Mouse (Mus musculus) midbrain, embryonic 15.5 days (tissue): ENCODE results near the gene Prss32. TPM values are rescaled to one million over a fixed set of nuclear protein-coding genes. Genes with fewer than 3 reads are reported as not detected.

Experiments used
- ATAC-seq: fragments of 200-750 bp; cut with Nextera tagmentation; replicated peaks from 2 replicates; pipeline ENCODE4 v1.8.0; 2017; ENCODE audit warnings: moderate TSS enrichment
- H3K27ac ChIP-seq: fragments of 300-500 bp; sonication (generic); 2 replicates; pipeline ENCODE4 v1.5.1; 2015; ENCODE audit warnings: mild to moderate bottlenecking, inconsistent platforms
- H3K27me3 ChIP-seq: fragments of 300-500 bp; sonication (generic); replicated peaks from 2 replicates; pipeline ENCODE4 v1.6.1; 2015; ENCODE audit warnings: inconsistent platforms
- H3K36me3 ChIP-seq: fragments of 300-500 bp; sonication (generic); replicated peaks from 2 replicates; pipeline ENCODE4 v1.6.1; 2015; ENCODE audit warnings: inconsistent platforms
- H3K4me1 ChIP-seq: fragments of 300-500 bp; sonication (generic); 2 replicates; pipeline ENCODE4 v1.6.1; 2015; ENCODE audit warnings: inconsistent platforms
- H3K4me2 ChIP-seq: fragments of 300-500 bp; sonication (generic); 2 replicates; pipeline ENCODE4 v1.6.1; 2015; ENCODE audit warnings: inconsistent platforms, mild to moderate bottlenecking, moderate library complexity
- H3K4me3 ChIP-seq: fragments of 300-500 bp; sonication (generic); 2 replicates; pipeline ENCODE4 v1.5.1; 2015; ENCODE audit warnings: mild to moderate bottlenecking, inconsistent platforms
- H3K9ac ChIP-seq: fragments of 300-500 bp; sonication (generic); 2 replicates; pipeline ENCODE4 v1.6.1; 2015; ENCODE audit warnings: mild to moderate bottlenecking, inconsistent platforms
- H3K9me3 ChIP-seq: fragments of 300-500 bp; sonication (generic); 2 replicates; pipeline ENCODE4 v1.6.1; 2016; ENCODE audit warnings: inconsistent platforms
- WGBS: fragments of 180-500 bp; shearing (Covaris S2); methylation state at CpG from one replicate; pipeline ENCODE4 v1.1.7; 2015; ENCODE audit warnings: mixed read lengths; 5-methylcytosine and 5-hydroxymethylcytosine counted together
- polyA plus RNA-seq: library from polyadenylated mRNA; unstranded; fragments of >200 nt; fragmentation: Nextera tagmentation; extraction: Ambion mirVana; gene quantifications from 2 replicates; pipeline ENCODE4 v1.2.1, GENCODE M21; 2015

Gene Prss32
- polyA plus RNA-seq, 1 experiment from 2014 or later: not detected

DNA sequence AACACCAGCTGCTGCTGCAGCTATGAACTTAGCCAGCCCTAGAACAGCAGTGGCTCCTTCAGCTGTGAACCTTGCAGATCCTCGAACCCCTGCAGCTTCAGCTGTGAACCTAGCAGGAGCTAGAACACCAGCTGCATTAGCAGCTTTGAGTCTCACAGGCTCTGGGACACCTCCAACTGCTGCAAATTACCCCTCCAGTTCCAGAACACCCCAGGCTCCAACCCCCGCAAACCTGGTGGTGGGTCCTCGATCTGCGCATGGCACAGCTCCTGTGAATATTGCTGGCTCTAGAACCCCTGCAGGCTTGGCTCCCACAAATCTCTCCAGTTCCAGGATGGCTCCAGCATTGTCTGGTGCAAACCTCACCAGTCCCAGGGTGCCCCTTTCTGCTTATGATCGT is 22.9 kb upstream of the Prss32 start:
- ATAC-seq: no peak
- H3K9me3 ChIP-seq: peaks cover 9% of the 10 kb centered on the region
- no peak overlapping the region for H3K4me2 ChIP-seq
- no peak overlapping the region for H3K27ac ChIP-seq
- 96% methylated on average over 5 of the region's 5 CpGs for WGBS
- no peaks in the 10 kb centered on the region for H3K27me3 ChIP-seq
- H3K4me3 ChIP-seq: no peak overlapping the region
- H3K9ac ChIP-seq: no peak overlapping the region
- no peaks in the 10 kb centered on the region for H3K4me1 ChIP-seq
- H3K36me3 ChIP-seq: peaks cover 96% of the 10 kb centered on the region

DNA sequence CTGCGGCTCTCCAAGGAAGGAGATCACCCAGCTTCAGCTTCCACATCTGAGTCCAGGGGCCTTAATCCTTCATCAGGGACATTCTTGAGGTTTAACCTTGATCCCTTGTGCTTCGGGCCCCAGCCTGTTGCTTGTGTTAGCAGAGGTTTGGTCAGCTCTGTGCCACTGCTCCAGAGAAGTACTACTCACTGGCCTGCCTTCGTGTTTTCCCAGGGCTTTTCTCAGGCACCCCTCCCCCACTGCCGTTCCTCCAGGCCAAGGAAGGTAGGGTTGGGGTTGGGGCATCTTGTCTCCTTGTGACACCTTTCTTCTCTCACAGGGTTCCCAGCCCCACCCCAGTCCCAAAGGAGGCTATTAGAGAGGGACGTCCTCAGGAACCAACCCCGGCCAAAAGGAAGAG is 21.6 kb upstream of the Prss32 start:
- 79% methylated on average over 6 of the region's 6 CpGs for WGBS
- ATAC-seq: no peak

DNA sequence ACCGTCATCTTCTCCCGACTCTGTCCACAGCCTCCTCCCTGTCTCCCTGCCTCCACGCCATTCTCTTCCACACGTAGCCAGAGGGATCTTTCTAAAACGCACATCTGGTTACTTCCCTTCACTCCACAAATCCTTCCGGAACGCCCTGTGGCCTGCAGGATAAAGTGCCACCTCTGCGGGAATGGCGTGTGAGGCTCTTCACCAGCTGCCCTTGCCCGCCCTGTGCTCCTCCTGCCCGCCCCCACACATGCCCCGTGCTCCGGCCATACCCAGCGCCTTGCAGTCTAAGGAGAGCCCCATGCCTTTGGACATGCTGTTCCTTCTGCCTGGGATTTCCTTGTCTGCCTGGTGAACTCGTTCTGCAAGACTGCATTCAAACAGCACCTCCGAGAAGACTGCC is 20.6 kb upstream of the Prss32 start:
- no peak for ATAC-seq
- no peak overlapping the region for H3K27ac ChIP-seq

More for the DNA sequence above, 21.6 kb upstream of the Prss32 start:
- Histone ChIP-seq H3K9ac (no peak overlapping the region), H3K27ac (no peak overlapping the region), H3K27me3 (no peaks in the 10 kb centered on the region), H3K4me2 (no peak overlapping the region), H3K4me1 (peaks cover 9% of the 10 kb centered on the region), H3K4me3 (no peak overlapping the region), H3K36me3 (peaks cover 95% of the 10 kb centered on the region), H3K9me3 (peaks cover 9% of the 10 kb centered on the region)

DNA sequence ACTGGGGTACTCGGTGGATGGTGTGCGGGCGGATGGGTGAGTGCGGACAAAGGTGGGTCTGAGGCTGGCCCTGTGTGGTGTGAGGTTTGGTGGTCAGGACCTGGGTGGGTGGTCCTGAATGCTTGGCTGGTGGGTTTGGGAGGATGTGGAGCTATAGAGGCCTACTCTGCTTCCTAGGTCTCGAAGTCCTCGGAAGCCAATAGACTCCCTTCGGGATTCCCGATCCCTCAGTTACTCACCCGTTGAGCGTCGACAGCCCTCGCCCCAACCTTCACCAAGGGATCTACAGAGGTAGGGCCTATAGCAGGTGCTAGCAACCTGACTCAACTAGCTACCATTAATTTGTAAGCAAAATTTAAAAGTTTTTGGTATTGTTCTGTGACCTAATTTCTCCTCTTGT is 20.0 kb upstream of the Prss32 start:
- WGBS: 92% methylated on average over 12 of the region's 12 CpGs
- H3K4me1 ChIP-seq: peaks cover 20% of the 10 kb centered on the region
- no peak overlapping the region for H3K9ac ChIP-seq
- no peaks in the 10 kb centered on the region for H3K27me3 ChIP-seq
- ATAC-seq: no peak
- H3K9me3 ChIP-seq: peaks cover 9% of the 10 kb centered on the region
- H3K27ac ChIP-seq: no peak overlapping the region
- H3K4me2 ChIP-seq: no peak overlapping the region
- H3K4me3 ChIP-seq: no peak overlapping the region
- H3K36me3 ChIP-seq: peaks cover 81% of the 10 kb centered on the region

More for the DNA sequence above, 20.6 kb upstream of the Prss32 start:
- H3K9ac ChIP-seq: no peak overlapping the region
- no peaks in the 10 kb centered on the region for H3K27me3 ChIP-seq
- peaks cover 86% of the 10 kb centered on the region for H3K36me3 ChIP-seq
- 84% methylated on average over 16 of the region's 16 CpGs for WGBS
- no peak overlapping the region for H3K4me3 ChIP-seq
- peaks cover 18% of the 10 kb centered on the region for H3K4me1 ChIP-seq
- H3K9me3 ChIP-seq: peaks cover 9% of the 10 kb centered on the region
- H3K4me2 ChIP-seq: no peak overlapping the region

DNA sequence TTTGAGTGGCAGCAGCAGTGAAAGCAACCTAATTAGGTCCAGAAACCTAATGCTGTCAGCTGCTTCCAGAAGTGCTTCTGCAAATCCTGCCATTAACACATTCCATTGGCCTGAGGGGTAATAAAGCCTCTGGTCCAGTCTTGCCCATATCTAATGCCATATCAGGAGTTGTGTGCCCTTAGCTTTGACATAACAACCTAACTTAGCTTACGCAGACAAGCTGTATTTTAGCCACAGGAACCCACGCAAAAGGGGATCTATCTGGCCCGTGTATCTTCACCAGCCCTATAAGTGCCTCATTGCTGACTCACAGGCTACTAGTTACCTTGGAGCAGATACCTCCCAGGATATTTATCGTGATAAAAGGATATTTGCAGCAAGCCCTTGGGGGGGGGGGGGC is 18.1 kb upstream of the Prss32 start:
- Histone ChIP-seq H3K27ac (no peak overlapping the region), H3K4me1 (peaks cover 20% of the 10 kb centered on the region), H3K4me2 (no peak overlapping the region), H3K27me3 (no peaks in the 10 kb centered on the region), H3K9me3 (no peaks in the 10 kb centered on the region), H3K9ac (no peak overlapping the region), H3K36me3 (peaks cover 61% of the 10 kb centered on the region), H3K4me3 (no peak overlapping the region)
- no peak for ATAC-seq
- WGBS: 87% methylated on average over 4 of the region's 4 CpGs

DNA sequence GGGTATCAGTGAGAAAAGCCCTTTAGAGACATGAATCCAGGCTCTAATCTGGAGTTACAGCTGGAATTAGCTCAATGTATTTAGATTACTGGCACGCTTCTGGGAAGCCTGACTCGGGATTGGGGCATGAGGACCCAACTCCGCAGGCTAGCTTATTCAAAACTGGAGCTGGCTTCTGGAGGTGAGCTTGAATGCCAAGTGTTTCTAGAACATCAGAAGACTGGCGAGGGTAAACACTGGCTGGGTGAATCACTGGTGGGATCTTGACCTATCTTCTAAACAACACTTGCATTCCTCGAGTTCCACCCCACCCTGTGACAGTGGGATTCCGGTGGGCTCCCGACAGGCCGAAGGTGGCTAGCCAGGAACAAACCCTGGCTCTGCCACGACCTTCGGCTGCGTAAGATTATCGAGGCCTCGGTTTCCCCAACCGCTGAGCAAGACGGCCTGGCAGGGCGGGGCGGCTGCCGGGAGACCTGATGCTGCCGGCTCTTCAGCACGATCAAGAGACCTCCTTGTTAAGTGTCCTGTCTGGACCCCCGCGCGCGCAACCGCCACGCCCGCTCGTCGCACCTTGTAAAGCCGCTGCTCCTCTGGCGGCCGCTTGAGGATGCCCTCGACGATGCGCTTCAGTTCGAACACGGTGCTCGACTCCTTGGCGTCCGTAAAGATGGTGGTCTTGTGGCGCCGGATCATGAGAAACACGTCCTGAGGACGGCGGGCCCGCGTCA is 15.2 kb upstream of the Prss32 start:
- ATAC-seq: peak; percentile 83
- Histone ChIP-seq H3K36me3 (peaks cover 35% of the 10 kb centered on the region), H3K4me1 (peaks cover 20% of the 10 kb centered on the region), H3K9me3 (no peaks in the 10 kb centered on the region), H3K4me3 (peak overlapping the region; percentile 95), H3K27me3 (0 out of 2 replicates have a peak, but pooled peaks cover 1% of the 10 kb centered on the region), H3K9ac (peak overlapping the region; percentile 91), H3K4me2 (peak overlapping the region; percentile 81), H3K27ac (peak overlapping the region; percentile 91)
- WGBS: under 1% methylated on average over 47 of the region's 47 CpGs

DNA sequence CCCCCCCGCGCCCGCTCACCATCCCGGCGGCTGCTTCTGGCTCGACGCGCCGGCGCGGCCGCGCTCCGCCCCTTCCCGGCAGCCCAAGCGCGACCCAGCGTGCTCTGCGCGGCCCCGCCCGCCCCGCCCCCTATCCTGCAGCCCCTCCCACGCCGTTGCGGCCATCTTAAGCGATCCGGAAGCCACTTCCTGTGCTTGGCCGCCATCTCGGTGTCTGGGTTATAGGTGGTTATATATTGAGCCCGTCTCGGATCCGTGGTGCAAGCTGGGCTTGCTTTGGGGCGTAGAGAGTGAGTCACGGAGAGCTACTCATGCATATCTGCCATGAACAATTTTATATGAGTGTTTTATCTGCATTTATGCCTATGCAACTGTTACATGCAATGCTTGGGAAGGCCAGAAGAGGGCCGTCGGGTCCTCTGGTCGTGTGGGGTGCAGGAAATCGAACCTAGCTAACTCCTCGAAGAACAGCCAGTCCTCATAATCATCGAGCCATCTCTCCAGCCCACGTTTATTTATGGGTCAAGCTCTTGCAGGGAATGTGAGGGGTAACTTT is 14.5 kb upstream of the Prss32 start, which contains the start of gene Elob:
TSS of gene Elob (minus strand) at position 73 of the 556 bp plus-strand sequence.
- H3K4me2 ChIP-seq: peak within 1 kb of the TSS; percentile 81
- H3K9me3 ChIP-seq: no peaks in the 10 kb centered on the region
- peak within 1 kb of the TSS; percentile 91 for H3K27ac ChIP-seq
- peak within 1 kb of the TSS; percentile 95 for H3K4me3 ChIP-seq
- peaks cover 20% of the 10 kb centered on the region for H3K4me1 ChIP-seq
- peak; percentile 96 for ATAC-seq
- H3K27me3 ChIP-seq: 0 out of 2 replicates have a peak, but pooled peaks cover 6% of the 10 kb centered on the region
- peak within 1 kb of the TSS; percentile 91 for H3K9ac ChIP-seq
- WGBS: under 1% methylated on average over 32 of the region's 42 CpGs
- peaks cover 28% of the 10 kb centered on the region for H3K36me3 ChIP-seq

DNA sequence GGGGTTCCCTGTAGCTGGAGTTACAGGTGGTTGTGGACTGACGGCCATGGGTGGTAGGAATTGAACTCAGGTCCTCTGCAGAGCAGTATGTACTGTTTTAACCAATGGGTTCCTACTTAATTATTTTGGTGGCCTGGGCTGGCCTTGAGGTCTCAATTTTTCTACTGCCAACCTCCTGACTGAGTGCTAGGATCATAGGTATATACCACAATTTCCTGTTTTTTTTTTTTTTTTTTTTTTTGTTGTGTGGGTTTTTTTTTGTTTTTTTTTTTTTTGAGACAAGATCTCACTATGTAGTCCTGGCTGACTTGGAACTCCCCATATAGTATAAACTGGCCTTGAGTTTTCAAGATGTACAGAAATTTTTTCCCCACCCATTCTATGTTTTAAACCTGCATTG is 12.5 kb upstream of the Prss32 start:
- H3K4me1 ChIP-seq: peaks cover 20% of the 10 kb centered on the region

DNA sequence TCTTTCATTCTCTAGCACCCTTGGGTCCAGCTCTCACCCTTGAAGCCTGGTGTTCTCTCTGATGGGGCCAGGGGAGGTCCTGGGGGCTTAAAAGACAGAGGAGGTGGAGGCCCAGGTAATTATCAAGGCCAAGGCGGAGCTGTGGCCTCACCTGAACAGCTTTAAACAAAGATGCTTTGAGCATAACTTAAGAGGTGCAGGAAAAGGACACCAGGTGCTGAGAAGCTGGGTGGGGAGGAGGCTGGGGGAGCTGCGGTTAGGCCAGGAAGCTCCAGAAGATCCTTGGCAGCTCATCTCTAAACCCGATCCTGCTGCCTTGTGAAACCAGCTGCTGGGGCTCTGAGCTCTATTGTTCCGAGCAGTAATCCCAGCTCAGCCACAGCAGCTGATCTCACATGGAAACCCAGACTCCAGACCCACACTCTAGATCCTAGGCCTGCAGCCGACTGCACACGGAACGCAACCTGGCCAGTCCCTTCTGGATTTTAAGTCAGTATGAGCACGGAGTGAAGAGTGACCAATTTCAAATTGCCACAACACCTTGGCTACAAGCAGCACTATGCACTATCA is 7.6 kb upstream of the Prss32 start, which contains the start of gene Prss33:
TSS of gene Prss33 (minus strand) at position 51 of the 570 bp plus-strand sequence.
- no peaks in the 10 kb centered on the region for H3K36me3 ChIP-seq
- H3K4me3 ChIP-seq: no peak within 1 kb of the TSS
- WGBS: 42% methylated on average over 8 of the region's 8 CpGs
- ATAC-seq: no peak
- 0 out of 2 replicates have a peak, but pooled peaks cover 6% of the 10 kb centered on the region for H3K27me3 ChIP-seq
- no peak within 1 kb of the TSS for H3K9ac ChIP-seq
- H3K27ac ChIP-seq: no peak within 1 kb of the TSS
- no peaks in the 10 kb centered on the region for H3K9me3 ChIP-seq
- no peak within 1 kb of the TSS for H3K4me2 ChIP-seq
- H3K4me1 ChIP-seq: no peaks in the 10 kb centered on the region

More for the DNA sequence above, 12.5 kb upstream of the Prss32 start:
- no peaks in the 10 kb centered on the region for H3K9me3 ChIP-seq
- H3K4me3 ChIP-seq: no peak overlapping the region
- no peak overlapping the region for H3K4me2 ChIP-seq
- no peak for ATAC-seq
- no peak overlapping the region for H3K9ac ChIP-seq
- H3K27me3 ChIP-seq: 0 out of 2 replicates have a peak, but pooled peaks cover 6% of the 10 kb centered on the region
- peaks cover 8% of the 10 kb centered on the region; the same call in 1 of the 2 replicates for H3K36me3 ChIP-seq
- H3K27ac ChIP-seq: no peak overlapping the region
- 100% methylated on average over 1 of the region's 1 CpGs for WGBS

DNA sequence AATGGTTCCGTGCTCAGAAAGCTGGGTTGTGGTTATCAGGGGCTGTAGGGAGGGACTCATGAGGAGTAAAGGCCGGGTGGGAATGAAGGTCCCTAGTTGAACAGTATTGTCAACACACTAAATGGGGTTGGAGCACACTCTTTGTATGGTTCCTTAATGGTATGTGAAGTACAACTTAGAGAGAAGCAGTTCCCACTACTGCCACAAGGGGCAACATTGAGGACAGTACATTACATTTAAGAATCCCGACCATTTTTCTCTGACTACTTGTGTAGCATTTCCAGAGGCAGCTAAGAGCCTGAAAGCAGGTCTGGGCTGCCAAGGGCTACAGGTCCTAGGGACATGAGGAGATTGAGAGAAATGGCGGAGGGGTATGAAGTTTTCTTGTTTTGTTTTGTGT is 2.5 kb upstream of the Prss32 start:
- Histone ChIP-seq H3K27me3 (no peaks in the 10 kb centered on the region), H3K4me3 (no peak overlapping the region), H3K9me3 (no peaks in the 10 kb centered on the region), H3K27ac (no peak overlapping the region), H3K4me2 (no peak overlapping the region), H3K36me3 (no peaks in the 10 kb centered on the region), H3K9ac (no peak overlapping the region), H3K4me1 (no peaks in the 10 kb centered on the region)
- ATAC-seq: no peak
- 28% methylated on average over 4 of the region's 4 CpGs for WGBS

DNA sequence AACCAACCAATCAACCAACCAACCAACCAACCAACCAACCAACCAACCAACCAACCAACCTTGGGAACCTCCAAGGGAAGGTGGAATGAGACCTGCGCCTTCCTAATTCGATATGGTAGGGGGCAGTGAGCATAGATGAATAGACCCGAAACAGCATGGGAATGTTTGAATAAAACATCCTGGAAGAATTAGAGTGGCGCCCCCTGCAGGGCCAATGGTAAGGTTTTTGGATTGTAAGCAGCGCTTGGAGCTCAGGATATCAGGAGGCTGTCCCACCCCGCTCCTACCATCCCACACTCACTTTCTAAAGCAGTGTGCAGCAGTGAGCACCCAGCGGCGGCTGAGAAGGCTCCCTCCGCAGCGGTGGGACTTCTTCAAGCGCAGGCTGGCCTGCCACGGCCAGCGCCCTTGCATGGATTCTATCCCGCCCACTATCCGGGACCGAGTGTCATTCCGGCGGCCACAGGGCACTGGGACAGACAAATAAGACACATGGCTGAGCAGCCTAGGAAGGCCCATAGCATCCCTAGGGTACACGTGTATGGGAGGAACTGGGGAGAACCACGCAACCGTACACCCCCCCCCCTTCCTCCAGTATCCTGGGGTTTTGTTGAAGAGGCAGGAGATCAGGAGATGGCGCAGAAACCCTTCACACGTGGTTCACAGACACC is 379 bp upstream of the Prss32 start:
- 47% methylated on average over 23 of the region's 23 CpGs for WGBS

DNA sequence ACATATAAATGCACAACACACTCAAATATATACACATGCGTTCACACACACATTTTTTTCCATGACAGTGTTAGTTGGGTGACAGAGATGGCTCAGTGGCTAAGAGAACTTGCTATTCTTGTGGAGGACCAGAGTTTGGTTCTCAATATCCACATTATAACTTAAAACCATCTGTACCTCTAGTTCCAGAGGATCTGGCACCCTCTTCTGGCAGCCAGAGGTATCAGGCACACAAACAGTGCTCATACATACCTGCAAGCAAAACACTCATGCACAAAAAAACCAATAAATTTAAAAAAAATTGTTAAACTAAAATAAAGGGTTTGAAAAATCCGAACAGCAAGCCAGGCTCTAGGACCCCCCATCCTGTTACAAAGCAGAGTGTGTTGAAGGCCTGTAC is 6.4 kb downstream of the Prss32 start:
- no peak overlapping the region for H3K4me2 ChIP-seq
- H3K9ac ChIP-seq: no peak overlapping the region
- H3K4me1 ChIP-seq: no peaks in the 10 kb centered on the region
- no peak overlapping the region for H3K4me3 ChIP-seq
- H3K27me3 ChIP-seq: no peaks in the 10 kb centered on the region
- no peak overlapping the region for H3K27ac ChIP-seq
- ATAC-seq: no peak
- 65% methylated on average over 2 of the region's 2 CpGs for WGBS
- H3K9me3 ChIP-seq: no peaks in the 10 kb centered on the region
- no peaks in the 10 kb centered on the region for H3K36me3 ChIP-seq

More for the DNA sequence above, 379 bp upstream of the Prss32 start:
- no peak overlapping the region for H3K9ac ChIP-seq
- peak; percentile 50; the same call in 1 of the 2 replicates for ATAC-seq
- 0 out of 2 replicates have a peak overlapping the region, but pooled peaks have one; percentile 12 for H3K4me2 ChIP-seq
- no peaks in the 10 kb centered on the region for H3K27me3 ChIP-seq
- no peaks in the 10 kb centered on the region for H3K4me1 ChIP-seq
- no peak overlapping the region for H3K27ac ChIP-seq
- H3K4me3 ChIP-seq: no peak overlapping the region
- H3K9me3 ChIP-seq: no peaks in the 10 kb centered on the region
- no peaks in the 10 kb centered on the region for H3K36me3 ChIP-seq
